Mouse (Mus musculus) spleen, adult 2 months (tissue): ENCODE measurements at regions not wholly inside any gene's neighbourhood (a gene's known extent, or its start where the extent isn't known, plus 50 kb on each side); places are given as distances from the start of the nearest gene placed in this dataset.

ENCODE experiments used
- DNase-seq, 2 experiments: peaks; one replicate each; pipeline versions ENCODE4 v3.0.0 to v3.0.0-alpha.2; 2012 to 2021; ENCODE audit warnings: low spot score in 2 of 2, low read depth in 1 of 2
- H3K27ac ChIP-seq: fragments of 200-500 bp; 2 replicates; pipeline ENCODE4 v1.5.1; 2012; ENCODE audit warnings: low read length, inconsistent platforms; ENCODE audit not compliant: insufficient read depth
- H3K27me3 ChIP-seq: fragments of 200-500 bp; 2 replicates; pipeline ENCODE4 v1.6.1; 2012; ENCODE audit warnings: mild to moderate bottlenecking, moderate library complexity, low read length, inconsistent platforms; ENCODE audit not compliant: control insufficient read depth, insufficient read depth
- H3K36me3 ChIP-seq: fragments of 200-500 bp; 2 replicates; pipeline ENCODE4 v1.6.1; 2012; ENCODE audit warnings: mild to moderate bottlenecking, low read length, inconsistent platforms; ENCODE audit not compliant: control insufficient read depth, insufficient read depth
- H3K4me1 ChIP-seq: fragments of 200-500 bp; 2 replicates; pipeline ENCODE4 v1.6.1; 2011; ENCODE audit warnings: inconsistent platforms; ENCODE audit not compliant: control insufficient read depth, insufficient read depth, insufficient read length
- H3K4me3 ChIP-seq: fragments of 200-500 bp; 2 replicates; pipeline ENCODE4 v1.5.1; 2011; ENCODE audit warnings: mild to moderate bottlenecking, inconsistent platforms; ENCODE audit not compliant: insufficient read depth, insufficient read length; ENCODE audit errors: extremely low read depth
- CTCF ChIP-seq: fragments of 200-500 bp; IDR thresholded peaks from 2 replicates; pipeline ENCODE4 v1.5.1; 2011; ENCODE audit warnings: mild to moderate bottlenecking, inconsistent platforms; ENCODE audit not compliant: insufficient read depth, insufficient read length, insufficient replicate concordance; ENCODE audit errors: extremely low read depth
- POLR2A ChIP-seq: fragments of 200-500 bp; IDR thresholded peaks from 2 replicates; pipeline ENCODE4 v1.6.1; 2011; ENCODE audit warnings: low read depth, low read length, inconsistent platforms
- WGBS: fragments of 180-500 bp; shearing (Covaris S2); methylation state at CpG from one replicate; pipeline ENCODE4 v1.1.7; 2018; 5-methylcytosine and 5-hydroxymethylcytosine counted together

DNA sequence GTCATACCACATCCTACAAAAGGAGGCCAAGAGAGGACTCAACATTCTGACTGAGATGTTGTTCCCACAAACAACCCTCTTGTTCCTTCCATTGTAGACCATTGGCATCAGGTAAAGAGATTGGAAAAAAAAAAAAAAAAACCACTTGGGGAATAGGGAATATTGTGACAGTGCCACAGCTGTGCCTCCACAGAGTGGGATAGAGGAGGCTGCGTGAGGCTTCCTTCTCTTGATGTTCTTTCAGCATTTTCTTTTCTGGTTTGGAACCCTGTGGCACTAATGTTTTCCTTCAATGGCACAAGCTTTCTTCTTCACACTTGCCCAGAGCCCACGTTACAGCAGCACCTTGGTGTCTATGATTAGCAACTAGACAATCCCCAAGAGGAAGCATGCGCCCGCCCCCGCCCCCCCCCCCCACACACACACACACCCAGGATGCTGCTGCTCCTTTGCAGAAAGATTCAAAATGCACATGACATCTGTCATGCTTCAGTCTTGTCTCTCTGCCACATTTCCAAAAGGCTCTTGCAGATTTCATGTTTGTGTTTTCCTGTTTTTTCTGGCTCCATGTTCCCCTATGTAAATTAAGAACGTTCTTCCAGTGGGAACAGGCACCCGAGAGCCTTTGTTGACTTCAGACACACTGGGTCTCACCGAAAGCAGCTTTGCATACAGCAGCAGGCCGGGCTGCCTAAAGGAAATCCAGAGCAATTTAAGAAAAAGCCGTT lies 2283.4 kb upstream of the Gm7489 start:
- Histone ChIP-seq H3K27me3 (no peaks in the 10 kb centered on the region), H3K27ac (no peak overlapping the region), H3K4me1 (no peaks in the 10 kb centered on the region), H3K4me3 (no peak overlapping the region), H3K36me3 (no peaks in the 10 kb centered on the region)
- no peak for DNase-seq
- WGBS: 66% methylated on average over 10 of the region's 10 CpGs
- TF ChIP-seq CTCF (no peak), POLR2A (no peak)

GRCm38 (mm10) chr15:51621455-51621854 lies 2263.3 kb upstream of the Gm7489 start:
- H3K27ac ChIP-seq: no peak overlapping the region
- WGBS: 95% methylated on average over 6 of the region's 6 CpGs
- no peaks in the 10 kb centered on the region for H3K36me3 ChIP-seq
- no peak for DNase-seq
- no peak overlapping the region for H3K4me3 ChIP-seq
- TF ChIP-seq CTCF (no peak), POLR2A (no peak)
- no peaks in the 10 kb centered on the region for H3K27me3 ChIP-seq
- no peaks in the 10 kb centered on the region for H3K4me1 ChIP-seq

DNA sequence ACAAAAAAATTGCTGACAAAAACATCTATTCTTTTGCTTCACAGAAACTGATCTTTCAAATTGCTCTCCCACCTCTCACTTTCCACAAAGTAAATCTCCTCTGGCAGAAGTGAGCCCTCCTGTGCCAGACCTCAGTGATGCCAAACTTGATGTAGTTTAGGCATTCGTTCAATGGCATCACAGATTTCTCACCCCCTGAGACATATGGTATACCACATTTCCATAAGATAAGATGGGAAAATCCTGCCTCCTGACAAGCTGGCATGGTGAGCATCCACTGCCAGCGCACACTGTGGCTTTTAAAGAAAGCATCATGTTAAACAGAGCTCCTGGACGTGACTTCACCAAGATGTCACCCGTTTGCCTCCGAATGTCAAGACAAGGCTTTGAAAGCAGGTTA lies 2257.2 kb upstream of the Gm7489 start:
- Histone ChIP-seq H3K4me3 (no peak overlapping the region), H3K4me1 (no peaks in the 10 kb centered on the region), H3K27ac (no peak overlapping the region), H3K27me3 (no peaks in the 10 kb centered on the region), H3K36me3 (no peaks in the 10 kb centered on the region)
- WGBS: 91% methylated on average over 5 of the region's 5 CpGs
- TF ChIP-seq POLR2A: no peak
- TF ChIP-seq CTCF: no peak
- no peak for DNase-seq

- no peak for DNase-seq
- Histone ChIP-seq H3K27me3 (no peaks in the 10 kb centered on the region), H3K4me1 (no peaks in the 10 kb centered on the region), H3K4me3 (no peak overlapping the region), H3K27ac (no peak overlapping the region), H3K36me3 (no peaks in the 10 kb centered on the region)
- no peak for TF ChIP-seq CTCF
- no peak for TF ChIP-seq POLR2A
- WGBS: 73% methylated on average over 4 of the region's 4 CpGs
These were observed 2256.2 kb upstream of the Gm7489 start for GRCm38 (mm10) chr15:51628518-51628917.

DNA sequence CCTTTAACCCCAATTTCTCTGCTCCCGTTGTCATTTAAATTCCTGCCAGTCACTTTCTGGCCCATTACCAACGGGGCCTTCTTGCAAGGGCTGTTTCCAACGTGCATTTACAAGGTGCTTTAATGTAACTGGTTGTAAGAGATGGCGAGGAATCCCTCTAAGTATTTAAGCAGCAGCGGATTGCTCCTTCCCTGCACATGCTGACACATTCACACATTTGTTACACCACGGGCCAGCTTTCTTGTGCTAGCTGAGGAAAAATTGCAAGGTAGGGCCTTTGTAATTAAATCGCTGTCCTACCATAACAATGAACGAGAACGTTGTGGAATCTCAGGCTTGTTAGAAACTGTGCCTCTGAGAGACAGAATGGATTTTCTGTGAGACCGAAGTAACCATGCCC lies 2252.8 kb upstream of the Gm7489 start:
- no peaks in the 10 kb centered on the region for H3K4me1 ChIP-seq
- DNase-seq: no peak
- WGBS: 87% methylated on average over 10 of the region's 10 CpGs
- TF ChIP-seq POLR2A: no peak
- TF ChIP-seq CTCF: no peak
- H3K36me3 ChIP-seq: no peaks in the 10 kb centered on the region
- H3K27ac ChIP-seq: no peak overlapping the region
- H3K27me3 ChIP-seq: no peaks in the 10 kb centered on the region
- no peak overlapping the region for H3K4me3 ChIP-seq

GRCm38 (mm10) chr15:51633068-51633467 lies 2251.6 kb upstream of the Gm7489 start:
- Histone ChIP-seq H3K4me1 (no peaks in the 10 kb centered on the region), H3K27me3 (no peaks in the 10 kb centered on the region), H3K36me3 (no peaks in the 10 kb centered on the region), H3K27ac (no peak overlapping the region), H3K4me3 (no peak overlapping the region)
- DNase-seq: no peak
- TF ChIP-seq CTCF: no peak
- TF ChIP-seq POLR2A: no peak
- 87% methylated on average over 6 of the region's 6 CpGs for WGBS

- H3K4me3 ChIP-seq: no peak overlapping the region
- no peaks in the 10 kb centered on the region for H3K27me3 ChIP-seq
- WGBS: 63% methylated on average over 7 of the region's 7 CpGs
- TF ChIP-seq POLR2A (no peak), CTCF (no peak)
- no peaks in the 10 kb centered on the region for H3K4me1 ChIP-seq
- no peak overlapping the region for H3K27ac ChIP-seq
- no peaks in the 10 kb centered on the region for H3K36me3 ChIP-seq
- no peak for DNase-seq
These were observed 2250.0 kb upstream of the Gm7489 start for GRCm38 (mm10) chr15:51634726-51635125.
